Mouse (Mus musculus) midbrain, embryonic 12.5 days (tissue): ENCODE data around the gene Prkab2. TPM values are rescaled to one million over a fixed set of nuclear protein-coding genes. Genes with fewer than 3 reads are reported as not detected.

ENCODE experiments used
- ATAC-seq: fragments of 200-750 bp; cut with Nextera tagmentation; 2 replicates; pipeline ENCODE4 v1.8.0; 2017; ENCODE audit warnings: low read depth, moderate TSS enrichment, moderate library complexity; ENCODE audit not compliant: low FRiP score
- H3K27ac ChIP-seq: fragments of 300-500 bp; sonication (generic); replicated peaks from 2 replicates; pipeline ENCODE4 v1.5.1; 2016; ENCODE audit warnings: mild to moderate bottlenecking
- H3K27me3 ChIP-seq: fragments of 300-500 bp; sonication (generic); 2 replicates; pipeline ENCODE4 v1.6.1; 2016; ENCODE audit warnings: mild to moderate bottlenecking
- H3K36me3 ChIP-seq: fragments of 300-500 bp; sonication (generic); 2 replicates; pipeline ENCODE4 v1.6.1; 2016
- H3K4me1 ChIP-seq: fragments of 300-500 bp; sonication (generic); 2 replicates; pipeline ENCODE4 v1.6.1; 2016
- H3K4me2 ChIP-seq: fragments of 300-500 bp; sonication (generic); replicated peaks from 2 replicates; pipeline ENCODE4 v1.6.1; 2016; ENCODE audit warnings: mild to moderate bottlenecking, moderate library complexity
- H3K4me3 ChIP-seq: fragments of 300-500 bp; sonication (generic); 2 replicates; pipeline ENCODE4 v1.5.1; 2016; ENCODE audit warnings: mild to moderate bottlenecking
- H3K9ac ChIP-seq: fragments of 300-500 bp; sonication (generic); replicated peaks from 2 replicates; pipeline ENCODE4 v1.6.1; 2016; ENCODE audit warnings: mild to moderate bottlenecking, moderate library complexity
- H3K9me3 ChIP-seq: fragments of 300-500 bp; sonication (generic); 2 replicates; pipeline ENCODE4 v1.6.1; 2016; ENCODE audit warnings: mild to moderate bottlenecking
- WGBS: fragments of 180-500 bp; shearing (Covaris S2); methylation state at CpG from one replicate; pipeline ENCODE4 v1.1.7; 2016; 5-methylcytosine and 5-hydroxymethylcytosine counted together
- polyA plus RNA-seq: library from polyadenylated mRNA; unstranded; fragments of >200 nt; fragmentation: Nextera tagmentation; extraction: Ambion mirVana; gene quantifications from 2 replicates; pipeline ENCODE4 v1.2.1, GENCODE M21; 2016

Prkab2 gene
- polyA plus RNA-seq, 1 experiment from 2014 or later: 8.4 TPM

DNA sequence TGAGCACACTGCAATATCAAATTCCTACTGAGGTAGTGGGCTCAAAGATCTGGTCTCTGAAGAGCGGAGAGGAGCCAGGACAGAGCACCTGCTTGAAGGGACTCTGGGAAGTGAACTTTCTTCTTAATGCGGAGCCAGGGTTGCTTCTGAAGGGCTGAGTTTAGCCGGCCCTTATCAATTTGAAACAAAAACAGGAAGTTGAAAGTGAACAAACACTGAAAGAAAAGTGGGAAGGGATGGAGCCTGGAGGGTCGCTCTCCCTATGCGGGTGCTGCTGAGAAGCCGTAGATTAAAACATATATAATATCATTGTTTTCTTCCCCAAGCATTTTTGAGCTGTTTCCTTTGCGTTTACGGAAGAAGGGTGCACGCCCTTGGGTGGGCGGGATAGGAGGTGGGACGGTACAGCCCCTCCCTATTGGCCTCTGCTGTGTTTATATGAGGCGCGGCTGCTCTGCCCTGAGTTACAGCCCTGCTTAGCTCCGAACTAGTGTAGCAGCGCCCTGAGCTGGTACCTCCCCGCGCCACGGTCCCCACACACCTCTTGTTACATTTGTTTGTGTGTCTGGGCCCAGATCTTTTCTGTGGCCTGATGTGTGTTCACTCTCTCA lies 29.5 kb upstream of the Prkab2 start, which contains the start of gene Fmo5:
Fmo5 (plus strand) TSS at position 414 of the 611 bp plus-strand sequence.
- H3K9me3 ChIP-seq: no peaks in the 10 kb centered on the region
- H3K4me3 ChIP-seq: peak within 1 kb of the TSS; percentile 31
- no peak for ATAC-seq
- peaks cover 3% of the 10 kb centered on the region; the same call in 1 of the 2 replicates for H3K4me1 ChIP-seq
- H3K36me3 ChIP-seq: no peaks in the 10 kb centered on the region
- H3K4me2 ChIP-seq: peak within 1 kb of the TSS; percentile 49
- H3K27ac ChIP-seq: no peak within 1 kb of the TSS
- H3K27me3 ChIP-seq: peaks cover 7% of the 10 kb centered on the region; the same call in 1 of the 2 replicates
- no peak within 1 kb of the TSS for H3K9ac ChIP-seq
- WGBS: 4% methylated on average over 18 of the region's 18 CpGs

DNA sequence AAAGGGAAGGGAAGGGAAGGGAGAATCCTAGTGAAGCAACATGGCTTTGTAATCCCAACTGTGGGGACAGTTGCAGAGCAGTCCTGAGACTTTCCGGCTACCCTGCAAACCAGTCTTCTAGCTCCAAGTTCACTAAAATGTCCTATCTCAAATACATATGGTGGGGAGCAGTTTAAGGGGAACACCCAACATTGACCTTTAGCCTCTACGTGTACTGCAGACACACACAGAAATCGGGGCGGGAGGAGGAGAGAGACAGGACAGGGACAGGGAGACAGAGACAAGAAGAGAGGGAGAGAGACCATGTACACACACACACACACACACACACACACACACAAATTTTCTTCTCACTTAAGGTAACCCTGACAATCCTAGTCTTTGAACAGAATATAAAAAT lies 28.1 kb upstream of the Prkab2 start:
- peaks cover 7% of the 10 kb centered on the region; the same call in 1 of the 2 replicates for H3K27me3 ChIP-seq
- no peak overlapping the region for H3K4me3 ChIP-seq
- 83% methylated on average over 4 of the region's 4 CpGs for WGBS
- H3K4me2 ChIP-seq: no peak overlapping the region
- no peaks in the 10 kb centered on the region for H3K9me3 ChIP-seq
- H3K27ac ChIP-seq: no peak overlapping the region
- peaks cover 3% of the 10 kb centered on the region; the same call in 1 of the 2 replicates for H3K4me1 ChIP-seq
- H3K36me3 ChIP-seq: no peaks in the 10 kb centered on the region
- ATAC-seq: no peak
- no peak overlapping the region for H3K9ac ChIP-seq

- no peaks in the 10 kb centered on the region for H3K36me3 ChIP-seq
- WGBS: 93% methylated on average over 4 of the region's 4 CpGs
- H3K9me3 ChIP-seq: no peaks in the 10 kb centered on the region
- H3K4me3 ChIP-seq: no peak overlapping the region
- no peak overlapping the region for H3K4me2 ChIP-seq
- H3K27ac ChIP-seq: no peak overlapping the region
- no peak for ATAC-seq
- peaks cover 7% of the 10 kb centered on the region; the same call in 1 of the 2 replicates for H3K27me3 ChIP-seq
- H3K9ac ChIP-seq: no peak overlapping the region
- peaks cover 3% of the 10 kb centered on the region; the same call in 1 of the 2 replicates for H3K4me1 ChIP-seq
These were observed 27.2 kb upstream of the Prkab2 start for GRCm38 (mm10) chr3:97630746-97631145.

GRCm38 (mm10) chr3:97631258-97631860 lies 26.6 kb upstream of the Prkab2 start:
- ATAC-seq: no peak
- no peaks in the 10 kb centered on the region for H3K9me3 ChIP-seq
- WGBS: 91% methylated on average over 8 of the region's 8 CpGs

DNA sequence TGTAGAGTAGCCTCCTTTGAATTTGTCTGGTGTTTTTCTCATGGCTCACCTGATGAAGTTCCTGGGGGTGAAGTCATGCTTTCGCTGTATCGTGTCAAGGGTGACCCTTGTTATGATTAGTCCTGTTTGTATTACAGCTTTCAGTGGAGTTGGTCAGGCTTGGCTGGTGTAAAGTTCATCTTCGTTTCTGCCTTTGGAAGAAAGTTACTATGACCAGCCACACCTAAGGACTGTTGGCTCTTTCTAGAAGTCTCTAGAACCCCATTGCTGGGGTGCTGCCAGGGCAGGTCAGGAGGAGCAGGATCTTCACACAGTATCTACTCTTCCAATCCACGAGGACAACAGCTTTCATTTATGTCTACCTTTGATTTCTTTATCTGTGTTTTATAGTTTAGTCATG lies 24.5 kb upstream of the Prkab2 start:
- H3K4me2 ChIP-seq: no peak overlapping the region
- H3K36me3 ChIP-seq: no peaks in the 10 kb centered on the region
- no peak overlapping the region for H3K4me3 ChIP-seq
- no peak for ATAC-seq
- no peaks in the 10 kb centered on the region for H3K9me3 ChIP-seq
- WGBS: 88% methylated on average over 4 of the region's 4 CpGs
- H3K27ac ChIP-seq: no peak overlapping the region
- H3K9ac ChIP-seq: no peak overlapping the region
- H3K27me3 ChIP-seq: peaks cover 7% of the 10 kb centered on the region; the same call in 1 of the 2 replicates
- H3K4me1 ChIP-seq: peaks cover 3% of the 10 kb centered on the region; the same call in 1 of the 2 replicates

More at GRCm38 (mm10) chr3:97631258-97631860, 26.6 kb upstream of the Prkab2 start:
- H3K27ac ChIP-seq: no peak overlapping the region
- H3K4me1 ChIP-seq: peaks cover 3% of the 10 kb centered on the region; the same call in 1 of the 2 replicates
- H3K27me3 ChIP-seq: peaks cover 7% of the 10 kb centered on the region; the same call in 1 of the 2 replicates
- H3K4me3 ChIP-seq: no peak overlapping the region
- no peaks in the 10 kb centered on the region for H3K36me3 ChIP-seq
- H3K9ac ChIP-seq: no peak overlapping the region
- no peak overlapping the region for H3K4me2 ChIP-seq

DNA sequence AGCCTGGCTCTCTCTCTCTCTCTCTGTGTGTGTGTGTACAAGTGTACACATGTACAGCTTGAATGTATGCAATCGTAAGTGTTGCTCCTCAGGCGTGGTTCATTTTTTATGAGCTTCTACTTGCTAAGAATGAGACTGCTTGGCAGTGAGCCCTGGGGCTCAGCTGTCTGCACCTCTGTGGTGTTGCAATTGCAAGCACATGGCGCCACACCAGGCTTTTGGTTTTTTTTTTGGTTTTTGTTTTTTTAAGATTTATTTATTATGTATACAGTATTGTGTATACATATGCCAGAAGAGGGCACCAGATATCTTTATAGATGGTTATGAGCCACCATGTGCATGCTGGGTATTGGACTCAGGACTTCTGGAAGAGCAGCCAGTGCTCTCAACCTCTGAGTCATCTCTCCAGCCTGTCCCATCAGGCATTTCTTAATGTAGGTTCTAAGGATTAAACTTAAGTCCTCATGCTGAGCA lies 23.7 kb upstream of the Prkab2 start:
- H3K9ac ChIP-seq: no peak overlapping the region
- H3K9me3 ChIP-seq: no peaks in the 10 kb centered on the region
- no peak overlapping the region for H3K27ac ChIP-seq
- H3K4me1 ChIP-seq: no peaks in the 10 kb centered on the region
- H3K4me3 ChIP-seq: no peak overlapping the region
- no peak for ATAC-seq
- WGBS: 84% methylated on average over 3 of the region's 3 CpGs
- no peaks in the 10 kb centered on the region for H3K36me3 ChIP-seq
- H3K4me2 ChIP-seq: no peak overlapping the region
- 0 out of 2 replicates have a peak, but pooled peaks cover 7% of the 10 kb centered on the region for H3K27me3 ChIP-seq

DNA sequence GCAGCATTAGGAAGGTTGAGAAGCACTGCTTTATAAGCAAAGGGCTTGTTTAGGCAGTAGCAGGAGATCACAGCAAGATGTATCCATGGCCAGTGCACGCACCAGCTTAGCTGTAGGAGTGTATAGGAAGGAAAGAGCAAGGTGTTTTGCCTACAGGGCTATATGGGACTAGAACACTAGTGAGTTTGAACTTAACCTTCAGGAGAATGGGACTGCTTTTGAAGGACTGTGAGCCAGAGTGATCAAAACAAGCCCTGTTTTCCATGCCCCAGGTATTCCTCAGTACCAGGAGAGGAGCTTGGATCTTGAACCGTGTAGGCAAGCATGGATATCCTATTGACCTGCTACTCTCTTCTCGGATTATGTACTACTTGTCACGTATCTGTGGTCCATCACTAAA lies 16.6 kb upstream of the Prkab2 start:
- Histone ChIP-seq H3K27me3 (no peaks in the 10 kb centered on the region), H3K4me2 (no peak overlapping the region), H3K9me3 (no peaks in the 10 kb centered on the region), H3K27ac (no peak overlapping the region), H3K4me1 (no peaks in the 10 kb centered on the region), H3K4me3 (no peak overlapping the region), H3K9ac (no peak overlapping the region), H3K36me3 (no peaks in the 10 kb centered on the region)
- ATAC-seq: no peak
- WGBS: 91% methylated on average over 4 of the region's 4 CpGs

GRCm38 (mm10) chr3:97642001-97642400 lies 16.0 kb upstream of the Prkab2 start:
- Histone ChIP-seq H3K4me3 (no peak overlapping the region), H3K4me2 (no peak overlapping the region), H3K9me3 (no peaks in the 10 kb centered on the region), H3K9ac (no peak overlapping the region), H3K36me3 (no peaks in the 10 kb centered on the region), H3K4me1 (no peaks in the 10 kb centered on the region), H3K27ac (no peak overlapping the region), H3K27me3 (no peaks in the 10 kb centered on the region)
- ATAC-seq: no peak
- WGBS: 88% methylated on average over 9 of the region's 9 CpGs

DNA sequence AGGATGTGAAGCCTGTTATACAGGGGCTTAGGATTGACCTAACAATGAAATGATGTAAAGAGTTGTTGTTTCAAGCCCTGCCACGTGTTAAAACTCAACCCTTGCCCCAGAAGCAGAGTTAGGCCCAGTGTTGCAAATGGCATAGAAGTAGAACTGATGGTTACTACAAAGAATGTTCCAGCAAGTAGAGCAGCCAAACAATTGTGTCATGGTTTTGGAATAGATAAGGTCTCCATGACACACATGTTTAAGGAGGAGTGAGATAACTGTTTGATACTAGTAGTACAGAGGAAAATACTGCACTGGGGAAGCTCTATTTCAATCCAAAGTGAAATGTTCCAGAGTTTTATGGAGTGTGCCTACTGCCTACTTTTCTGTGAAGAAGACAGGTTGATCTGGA lies 9.5 kb upstream of the Prkab2 start:
- no peaks in the 10 kb centered on the region for H3K27me3 ChIP-seq
- no peaks in the 10 kb centered on the region for H3K9me3 ChIP-seq
- ATAC-seq: no peak
- H3K4me3 ChIP-seq: no peak overlapping the region
- H3K4me1 ChIP-seq: no peaks in the 10 kb centered on the region
- no peak overlapping the region for H3K9ac ChIP-seq
- H3K27ac ChIP-seq: no peak overlapping the region
- H3K36me3 ChIP-seq: no peaks in the 10 kb centered on the region
- WGBS: 58% methylated on average over 1 of the region's 1 CpGs
- H3K4me2 ChIP-seq: no peak overlapping the region

- Histone ChIP-seq H3K4me1 (no peaks in the 10 kb centered on the region), H3K27ac (no peak overlapping the region), H3K4me2 (no peak overlapping the region), H3K9me3 (no peaks in the 10 kb centered on the region), H3K9ac (no peak overlapping the region), H3K4me3 (no peak overlapping the region), H3K36me3 (no peaks in the 10 kb centered on the region), H3K27me3 (no peaks in the 10 kb centered on the region)
- no peak for ATAC-seq
- 79% methylated on average over 3 of the region's 3 CpGs for WGBS
These were observed 9.0 kb upstream of the Prkab2 start for GRCm38 (mm10) chr3:97649022-97649421.

- Histone ChIP-seq H3K9me3 (no peaks in the 10 kb centered on the region), H3K4me1 (no peaks in the 10 kb centered on the region), H3K27ac (no peak overlapping the region), H3K27me3 (no peaks in the 10 kb centered on the region; the same call in 1 of the 2 replicates), H3K4me2 (no peak overlapping the region), H3K36me3 (no peaks in the 10 kb centered on the region), H3K4me3 (no peak overlapping the region), H3K9ac (no peak overlapping the region)
- no peak for ATAC-seq
- WGBS: 87% methylated on average over 6 of the region's 6 CpGs
These were observed 8.5 kb upstream of the Prkab2 start for GRCm38 (mm10) chr3:97649469-97649868.

GRCm38 (mm10) chr3:97651604-97652003 lies 6.4 kb upstream of the Prkab2 start:
- Histone ChIP-seq H3K4me3 (no peak overlapping the region), H3K27ac (no peak overlapping the region), H3K4me1 (no peaks in the 10 kb centered on the region), H3K36me3 (no peaks in the 10 kb centered on the region), H3K4me2 (no peak overlapping the region), H3K27me3 (peaks cover under 1% of the 10 kb centered on the region), H3K9me3 (no peaks in the 10 kb centered on the region), H3K9ac (no peak overlapping the region)
- ATAC-seq: no peak
- 88% methylated on average over 10 of the region's 10 CpGs for WGBS
